Mouse (Mus musculus): Measurements from ENCODE around the gene Cbx5.

Cbx5 gene

DNA sequence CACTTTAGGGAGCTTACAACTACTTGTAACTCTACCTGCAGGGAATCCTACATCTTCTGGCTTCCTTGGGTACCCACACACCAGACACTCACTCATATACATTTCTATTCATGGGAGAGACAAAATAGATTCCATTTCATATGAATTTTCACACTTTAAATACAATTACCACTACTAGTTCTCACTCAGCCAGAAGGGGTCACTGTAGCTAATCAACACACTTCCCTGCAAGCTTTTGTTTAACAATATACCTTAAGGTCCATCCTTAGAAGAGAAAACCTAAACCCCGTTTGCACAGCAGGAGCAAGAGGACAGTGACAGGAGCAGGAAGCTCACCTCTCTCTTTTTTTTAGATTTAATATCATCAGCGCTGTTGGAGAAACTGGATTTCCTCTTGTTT lies 34.5 kb downstream of the Cbx5 start:
- DNase-seq, result no peak

- no peak for DNase-seq
Observed at GRCm38 (mm10) chr15:103202088-103202793, 37.4 kb downstream of the Cbx5 start.

GRCm38 (mm10) chr15:103197785-103198184 lies 41.8 kb downstream of the Cbx5 start:
- DNase-seq, result no peak

GRCm38 (mm10) chr15:103196835-103197234 lies 42.8 kb downstream of the Cbx5 start:
- DNase-seq, result no peak

DNA sequence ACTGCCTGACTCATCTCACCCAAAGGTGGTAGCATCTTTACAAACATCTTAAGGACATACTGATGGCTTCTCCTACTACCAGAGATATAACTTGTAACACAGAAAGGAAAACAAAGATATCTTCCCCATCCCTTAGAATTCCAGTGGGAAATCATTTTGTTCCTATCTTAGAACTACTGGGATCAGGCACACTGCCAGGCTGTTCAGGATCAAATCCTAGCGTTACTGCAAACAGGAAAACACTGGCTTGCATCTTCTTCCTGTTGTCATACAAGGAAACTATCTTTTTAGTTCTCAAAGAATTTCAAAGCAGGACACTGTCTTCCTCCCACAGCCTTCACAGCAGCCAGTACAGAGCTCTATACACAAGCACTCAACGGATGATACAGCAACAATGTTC lies 46.0 kb downstream of the Cbx5 start:
- DNase-seq, result no peak

GRCm38 (mm10) chr15:103190531-103191462 lies 48.8 kb downstream of the Cbx5 start:
- DNase-seq, result peak; percentile 69

DNA sequence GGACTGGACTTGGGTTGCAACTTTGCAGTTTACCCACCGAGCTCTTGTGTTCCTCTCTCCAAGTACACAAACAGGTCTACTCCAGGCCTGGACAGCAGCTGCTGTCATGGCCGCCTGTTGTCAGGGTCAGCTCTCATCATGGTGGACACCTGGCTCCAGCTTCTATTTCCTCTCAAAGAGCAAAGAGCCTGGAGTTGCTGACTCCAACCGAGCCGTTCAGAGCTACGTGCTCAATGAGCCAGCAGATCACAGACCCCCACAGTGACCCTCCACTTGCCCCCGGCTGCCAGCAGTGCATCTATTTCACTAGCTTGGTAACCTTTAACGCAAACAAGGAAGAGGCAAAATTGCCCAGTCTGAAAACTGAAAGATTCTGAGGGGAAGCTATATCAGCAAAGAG lies 49.5 kb downstream of the Cbx5 start:
- DNase-seq, result no peak

DNA sequence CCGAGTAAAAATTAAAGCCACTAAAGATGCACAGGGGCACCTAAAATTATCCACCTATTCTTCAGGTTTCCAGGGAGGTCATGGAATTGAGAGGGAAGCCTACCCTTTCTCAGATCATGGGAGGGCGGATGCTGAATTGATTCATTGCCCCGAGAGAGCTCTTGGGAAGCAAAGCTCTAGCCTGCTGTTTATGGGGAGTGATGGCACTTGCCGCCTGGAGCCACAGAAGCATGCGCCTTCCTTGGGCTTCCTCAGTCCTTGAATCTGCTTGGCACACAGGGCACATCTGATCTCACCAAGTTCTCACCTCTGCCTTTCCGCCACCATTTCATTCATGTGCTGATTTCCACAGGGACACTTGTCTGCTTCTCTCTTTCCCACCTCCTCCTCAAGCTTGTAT lies 51.8 kb downstream of the Cbx5 start:
- DNase-seq, result no peak

DNA sequence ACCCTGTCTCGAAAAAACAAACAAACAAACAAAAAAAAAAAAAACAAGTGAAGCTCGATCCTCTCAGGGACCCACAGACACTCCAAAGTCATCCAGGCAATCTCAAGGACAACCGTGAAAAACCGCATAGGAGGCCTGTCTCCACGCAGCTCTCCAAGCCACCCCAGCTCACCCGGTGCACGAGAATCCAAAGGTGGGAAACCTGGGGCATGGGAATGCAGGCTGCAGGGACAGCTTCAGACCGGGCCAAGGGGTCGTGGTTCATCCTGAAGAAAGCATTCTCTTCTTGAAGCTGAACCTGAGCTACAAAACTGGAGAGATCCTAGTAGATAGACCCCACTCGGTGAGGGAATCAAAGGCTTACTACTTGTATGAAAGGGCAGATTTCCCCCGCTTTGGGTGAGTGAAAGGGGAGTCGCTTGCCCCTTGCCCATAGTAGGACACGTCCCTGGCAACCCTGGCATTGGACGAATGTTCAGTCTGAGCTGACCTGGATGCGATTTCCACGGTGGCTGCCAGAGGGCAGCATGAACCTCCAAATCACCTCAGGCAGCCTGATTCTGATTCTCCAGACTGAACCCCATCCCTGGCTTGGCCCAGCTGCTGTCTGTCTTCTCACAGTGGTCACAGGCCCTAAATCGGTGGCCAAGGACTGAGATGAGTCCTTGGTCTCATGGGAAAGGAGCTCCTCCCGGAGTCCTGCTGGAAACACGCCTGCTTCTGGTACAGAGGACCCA lies 54.0 kb downstream of the Cbx5 start:
- peak; percentile 58 for DNase-seq

- peak; percentile 54 for DNase-seq
Observed at GRCm38 (mm10) chr15:103183651-103184610, 55.7 kb downstream of the Cbx5 start.

DNA sequence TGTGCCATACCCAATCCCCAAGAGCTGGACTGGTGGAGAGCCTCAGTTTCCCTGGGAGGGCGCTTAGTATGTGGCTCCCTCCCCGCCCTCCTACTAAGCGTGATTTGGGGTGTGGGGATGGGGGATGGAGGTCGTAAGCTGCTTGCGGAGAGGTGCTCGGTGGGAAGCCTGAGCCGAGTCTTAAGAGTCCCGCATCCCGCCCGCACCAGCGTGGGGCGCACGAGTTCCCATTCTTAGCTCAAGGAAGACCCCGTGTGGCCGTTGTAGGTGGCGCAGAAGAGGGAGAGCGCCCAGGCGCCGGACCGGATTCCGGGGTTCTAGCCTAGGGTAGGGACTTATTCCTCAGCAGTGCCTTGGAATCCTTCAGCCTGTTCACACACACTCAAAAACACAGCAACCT lies 56.5 kb downstream of the Cbx5 start:
- DNase-seq, result peak; percentile 70

GRCm38 (mm10) chr15:103182166-103182790 lies 57.3 kb downstream of the Cbx5 start:
- peak; percentile 90 for DNase-seq

DNA sequence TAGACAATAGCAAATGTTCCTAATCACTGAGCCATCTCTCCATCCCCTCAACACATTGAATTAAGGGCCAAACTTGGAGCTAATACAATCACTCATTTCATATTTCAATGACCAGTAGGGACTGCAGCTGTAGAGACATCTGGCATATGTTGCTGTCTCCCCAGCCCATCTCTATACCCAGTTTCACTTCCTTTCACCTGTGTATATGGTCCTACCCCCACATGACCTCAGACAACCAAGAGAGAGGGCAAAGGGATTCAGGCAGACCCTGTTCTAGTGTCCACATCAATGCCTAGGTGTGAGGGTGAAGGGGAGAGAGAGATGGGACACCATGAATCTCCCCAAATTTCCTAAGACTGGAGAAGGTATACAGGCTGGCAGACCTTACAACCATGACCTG lies 59.2 kb downstream of the Cbx5 start:
- DNase-seq, result no peak

- DNase-seq, result no peak
Observed at GRCm38 (mm10) chr15:103178767-103179166, 60.8 kb downstream of the Cbx5 start.

DNA sequence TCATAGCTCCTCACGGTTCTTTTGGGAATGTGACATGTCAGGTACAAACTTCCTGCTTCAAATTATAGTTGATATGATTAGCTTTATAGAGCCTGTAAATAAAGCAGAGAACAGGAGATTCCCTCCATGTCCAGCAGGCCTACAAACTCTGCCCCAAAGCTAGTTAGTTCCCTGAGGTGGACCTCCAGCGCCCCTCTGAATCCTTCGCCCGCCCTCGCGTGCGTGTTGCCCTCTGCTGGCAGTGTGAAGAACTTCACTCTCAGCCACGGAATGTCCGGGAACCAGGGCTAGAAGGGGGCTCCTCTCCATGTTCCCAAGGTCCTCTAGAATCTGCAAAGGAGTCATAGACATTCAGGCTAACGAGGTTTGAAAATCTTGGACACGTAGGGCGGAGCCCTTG lies 61.5 kb downstream of the Cbx5 start:
- no peak for DNase-seq

DNA sequence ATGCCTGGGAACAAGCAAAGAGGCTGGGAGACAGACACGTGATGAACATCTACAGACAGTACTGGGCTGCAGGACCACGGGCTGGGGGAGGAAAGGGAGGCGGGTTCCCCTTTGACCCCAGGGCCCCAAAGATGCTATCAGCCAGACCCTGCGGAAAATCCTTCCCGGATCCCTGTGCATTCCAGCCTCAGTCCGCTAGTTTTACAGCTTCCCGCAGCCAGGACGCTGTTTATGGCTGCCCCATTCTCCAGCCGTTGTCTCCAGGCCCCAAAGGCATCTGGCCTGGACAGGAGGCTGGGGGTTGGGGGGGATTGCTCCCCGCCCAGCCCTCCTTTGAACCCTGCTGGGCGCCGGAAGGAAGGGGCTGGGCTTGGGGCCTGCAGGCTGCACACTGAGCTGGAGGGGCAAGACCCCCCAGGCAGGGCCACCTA lies 62.0 kb downstream of the Cbx5 start:
- no peak for DNase-seq

GRCm38 (mm10) chr15:103176874-103177421 lies 62.7 kb downstream of the Cbx5 start:
- peak; percentile 97 for DNase-seq

DNA sequence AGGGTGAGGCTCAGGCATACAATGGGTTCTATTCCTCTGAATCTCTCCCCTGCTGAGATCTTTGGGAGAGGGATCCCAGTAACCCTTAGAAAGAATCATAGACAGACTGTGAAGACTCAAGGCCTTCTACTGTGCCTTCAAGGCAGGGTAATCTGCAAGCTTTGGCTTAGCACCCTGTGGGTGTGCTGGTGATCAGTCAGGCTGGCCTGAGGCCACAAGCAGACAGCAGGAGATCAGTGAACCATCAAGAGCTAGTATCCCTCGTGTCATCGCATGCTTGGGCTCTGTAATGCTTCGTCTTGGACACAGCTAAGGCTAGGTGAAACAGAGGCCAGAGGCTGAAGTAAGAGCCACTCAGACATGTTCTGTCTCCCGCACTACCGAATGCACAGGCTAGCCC lies 66.4 kb downstream of the Cbx5 start:
- no peak for DNase-seq

DNA sequence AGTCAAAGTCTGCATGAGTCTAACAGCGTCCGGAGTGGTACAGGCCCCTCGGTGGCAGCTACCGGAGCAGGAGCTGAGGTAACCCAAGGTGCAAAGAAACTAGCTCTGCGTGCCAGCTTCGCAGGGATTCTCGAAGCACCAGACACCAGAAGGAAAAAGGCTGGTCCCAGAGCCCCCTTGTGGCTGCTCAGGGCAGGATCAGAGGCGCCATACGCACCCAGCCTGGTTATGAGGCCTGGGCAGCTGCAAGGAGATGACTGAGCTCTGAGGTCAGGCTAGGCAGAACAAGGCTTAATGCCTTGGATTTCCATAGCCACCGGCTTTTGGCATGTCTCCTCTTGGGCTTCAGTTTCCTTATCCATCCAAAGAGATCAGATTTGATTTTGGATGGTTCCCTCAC lies 67.1 kb downstream of the Cbx5 start:
- peak; percentile 71 for DNase-seq

GRCm38 (mm10) chr15:103171276-103171675 lies 68.3 kb downstream of the Cbx5 start:
- DNase-seq, result no peak

DNA sequence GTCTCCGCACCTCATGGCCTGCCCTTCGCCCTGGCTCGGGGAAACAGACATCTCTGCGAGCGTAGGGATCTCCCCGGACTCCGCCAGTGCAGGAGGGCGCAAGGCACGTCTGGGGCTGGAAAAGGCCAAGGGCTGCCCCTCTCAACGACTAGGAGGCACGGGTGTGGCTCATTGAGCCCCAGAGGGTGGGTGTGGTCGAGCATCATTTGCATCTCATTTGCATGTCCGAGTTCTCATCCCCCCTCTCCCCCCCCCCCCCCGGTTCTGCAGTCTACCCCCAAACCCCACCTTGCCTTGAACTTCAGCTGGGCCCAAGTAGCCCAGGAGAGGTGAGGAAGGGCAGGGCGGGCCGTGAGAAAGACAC lies 69.3 kb downstream of the Cbx5 start:
- DNase-seq, result no peak

Data from right cerebral cortex, postnatal 4 days (tissue).